Mouse (Mus musculus) midbrain, embryonic 13.5 days (tissue): ENCODE measurements at regions not wholly inside any gene's neighbourhood (a gene's known extent, or its start where the extent isn't known, plus 50 kb on each side); places are given as distances from the start of the nearest gene placed in this dataset.

ENCODE experiments used
- ATAC-seq: fragments of 200-750 bp; cut with Nextera tagmentation; 2 replicates; pipeline ENCODE4 v1.8.0; 2017; ENCODE audit warnings: mild to moderate bottlenecking, moderate TSS enrichment, moderate library complexity
- H3K27ac ChIP-seq: fragments of 300-500 bp; sonication (generic); 2 replicates; pipeline ENCODE4 v1.5.1; 2015; ENCODE audit warnings: inconsistent platforms, mild to moderate bottlenecking, moderate library complexity
- H3K27me3 ChIP-seq: fragments of 300-500 bp; sonication (generic); 2 replicates; pipeline ENCODE4 v1.6.1; 2015; ENCODE audit warnings: mild to moderate bottlenecking, inconsistent platforms
- H3K36me3 ChIP-seq: fragments of 300-500 bp; sonication (generic); 2 replicates; pipeline ENCODE4 v1.6.1; 2015; ENCODE audit warnings: mild to moderate bottlenecking, inconsistent platforms
- H3K4me1 ChIP-seq: fragments of 300-500 bp; sonication (generic); replicated peaks from 2 replicates; pipeline ENCODE4 v1.6.1; 2015; ENCODE audit warnings: inconsistent platforms
- H3K4me2 ChIP-seq: fragments of 300-500 bp; sonication (generic); replicated peaks from 2 replicates; pipeline ENCODE4 v1.6.1; 2015; ENCODE audit warnings: moderate library complexity, mild to moderate bottlenecking, inconsistent platforms
- H3K4me3 ChIP-seq: fragments of 300-500 bp; sonication (generic); replicated peaks from 2 replicates; pipeline ENCODE4 v1.5.1; 2015; ENCODE audit warnings: mild to moderate bottlenecking, inconsistent platforms
- H3K9ac ChIP-seq: fragments of 300-500 bp; sonication (generic); replicated peaks from 2 replicates; pipeline ENCODE4 v1.6.1; 2015; ENCODE audit warnings: mild to moderate bottlenecking, inconsistent platforms
- H3K9me3 ChIP-seq: fragments of 300-500 bp; sonication (generic); 2 replicates; pipeline ENCODE4 v1.6.1; 2016; ENCODE audit warnings: mild to moderate bottlenecking, inconsistent platforms
- WGBS: fragments of 180-500 bp; shearing (Covaris S2); methylation state at CpG from one replicate; pipeline ENCODE4 v1.1.7; 2015; 5-methylcytosine and 5-hydroxymethylcytosine counted together

GRCm38 (mm10) chr3:8751356-8751755 is 858.5 kb downstream of the Zfp704 start:
- H3K27ac ChIP-seq: no peak overlapping the region
- H3K36me3 ChIP-seq: no peaks in the 10 kb centered on the region
- no peak for ATAC-seq
- no peak overlapping the region for H3K9ac ChIP-seq
- peaks cover 6% of the 10 kb centered on the region for H3K4me1 ChIP-seq
- H3K4me2 ChIP-seq: no peak overlapping the region
- H3K9me3 ChIP-seq: no peaks in the 10 kb centered on the region
- 90% methylated on average over 10 of the region's 10 CpGs for WGBS
- H3K27me3 ChIP-seq: no peaks in the 10 kb centered on the region
- no peak overlapping the region for H3K4me3 ChIP-seq

- no peak for ATAC-seq
- H3K4me2 ChIP-seq: no peak overlapping the region
- 73% methylated on average over 4 of the region's 4 CpGs for WGBS
- H3K36me3 ChIP-seq: no peaks in the 10 kb centered on the region
- H3K9ac ChIP-seq: no peak overlapping the region
- H3K4me1 ChIP-seq: peaks cover 6% of the 10 kb centered on the region
- H3K9me3 ChIP-seq: no peaks in the 10 kb centered on the region
- no peak overlapping the region for H3K27ac ChIP-seq
- H3K4me3 ChIP-seq: no peak overlapping the region
- no peaks in the 10 kb centered on the region for H3K27me3 ChIP-seq
Observed at GRCm38 (mm10) chr3:8750858-8751257, 859.0 kb downstream of the Zfp704 start.

- Histone ChIP-seq H3K4me1 (peaks cover 6% of the 10 kb centered on the region), H3K4me3 (no peak overlapping the region), H3K27ac (no peak overlapping the region), H3K9ac (no peak overlapping the region), H3K36me3 (no peaks in the 10 kb centered on the region), H3K9me3 (no peaks in the 10 kb centered on the region), H3K4me2 (no peak overlapping the region), H3K27me3 (no peaks in the 10 kb centered on the region)
- ATAC-seq: no peak
- WGBS: 90% methylated on average over 11 of the region's 11 CpGs
Observed at GRCm38 (mm10) chr3:8750162-8750561, 859.7 kb downstream of the Zfp704 start.

GRCm38 (mm10) chr3:8747201-8747600 is 862.7 kb downstream of the Zfp704 start:
- H3K36me3 ChIP-seq: no peaks in the 10 kb centered on the region
- no peak for ATAC-seq
- WGBS: 96% methylated on average over 4 of the region's 4 CpGs
- H3K4me1 ChIP-seq: no peaks in the 10 kb centered on the region
- no peaks in the 10 kb centered on the region for H3K9me3 ChIP-seq
- H3K27me3 ChIP-seq: no peaks in the 10 kb centered on the region
- H3K4me2 ChIP-seq: no peak overlapping the region
- H3K9ac ChIP-seq: no peak overlapping the region
- H3K4me3 ChIP-seq: no peak overlapping the region
- no peak overlapping the region for H3K27ac ChIP-seq

GRCm38 (mm10) chr3:8746677-8747076 is 863.2 kb downstream of the Zfp704 start:
- H3K36me3 ChIP-seq: no peaks in the 10 kb centered on the region
- no peak overlapping the region for H3K4me3 ChIP-seq
- H3K9ac ChIP-seq: no peak overlapping the region
- no peak overlapping the region for H3K27ac ChIP-seq
- H3K4me1 ChIP-seq: no peaks in the 10 kb centered on the region
- no peak overlapping the region for H3K4me2 ChIP-seq
- no peaks in the 10 kb centered on the region for H3K9me3 ChIP-seq
- no peaks in the 10 kb centered on the region for H3K27me3 ChIP-seq
- WGBS: 99% methylated on average over 3 of the region's 3 CpGs
- ATAC-seq: no peak

- 83% methylated on average over 1 of the region's 1 CpGs for WGBS
- Histone ChIP-seq H3K27ac (no peak overlapping the region), H3K9me3 (no peaks in the 10 kb centered on the region), H3K27me3 (no peaks in the 10 kb centered on the region), H3K4me2 (no peak overlapping the region), H3K9ac (no peak overlapping the region), H3K36me3 (no peaks in the 10 kb centered on the region), H3K4me3 (no peak overlapping the region), H3K4me1 (no peaks in the 10 kb centered on the region)
- ATAC-seq: no peak
Observed at GRCm38 (mm10) chr3:8746037-8746436, 863.8 kb downstream of the Zfp704 start.

- Histone ChIP-seq H3K4me3 (no peak overlapping the region), H3K4me1 (no peaks in the 10 kb centered on the region), H3K36me3 (no peaks in the 10 kb centered on the region), H3K4me2 (no peak overlapping the region), H3K9me3 (no peaks in the 10 kb centered on the region), H3K27me3 (no peaks in the 10 kb centered on the region), H3K9ac (no peak overlapping the region), H3K27ac (no peak overlapping the region)
- ATAC-seq: no peak
- 79% methylated on average over 6 of the region's 6 CpGs for WGBS
Observed at GRCm38 (mm10) chr3:8744857-8745256, 865.0 kb downstream of the Zfp704 start.

- Histone ChIP-seq H3K9ac (no peak overlapping the region), H3K9me3 (no peaks in the 10 kb centered on the region), H3K36me3 (no peaks in the 10 kb centered on the region), H3K4me2 (no peak overlapping the region), H3K27me3 (no peaks in the 10 kb centered on the region), H3K27ac (no peak overlapping the region), H3K4me3 (no peak overlapping the region), H3K4me1 (no peaks in the 10 kb centered on the region)
- WGBS: 81% methylated on average over 7 of the region's 7 CpGs
- ATAC-seq: no peak
Observed at GRCm38 (mm10) chr3:8743650-8744049, 866.2 kb downstream of the Zfp704 start.

- WGBS: 93% methylated on average over 8 of the region's 8 CpGs
- no peaks in the 10 kb centered on the region for H3K36me3 ChIP-seq
- H3K9me3 ChIP-seq: no peaks in the 10 kb centered on the region
- H3K4me3 ChIP-seq: no peak overlapping the region
- no peak for ATAC-seq
- H3K4me1 ChIP-seq: peaks cover 3% of the 10 kb centered on the region
- no peak overlapping the region for H3K27ac ChIP-seq
- H3K4me2 ChIP-seq: no peak overlapping the region
- no peak overlapping the region for H3K9ac ChIP-seq
- no peaks in the 10 kb centered on the region for H3K27me3 ChIP-seq
Observed at GRCm38 (mm10) chr3:8741266-8742023, 868.4 kb downstream of the Zfp704 start.

GRCm38 (mm10) chr3:8740710-8741109 is 869.2 kb downstream of the Zfp704 start:
- Histone ChIP-seq H3K4me2 (no peak overlapping the region), H3K36me3 (no peaks in the 10 kb centered on the region), H3K27ac (no peak overlapping the region), H3K9ac (no peak overlapping the region), H3K9me3 (no peaks in the 10 kb centered on the region), H3K4me1 (peaks cover 9% of the 10 kb centered on the region), H3K27me3 (no peaks in the 10 kb centered on the region), H3K4me3 (no peak overlapping the region)
- whole genome bisulfite sequencing: 72% methylated on average over 5 of the region's 5 CpGs
- no peak for ATAC-seq

GRCm38 (mm10) chr3:8739299-8739698 is 870.6 kb downstream of the Zfp704 start:
- Histone ChIP-seq H3K27ac (no peak overlapping the region), H3K4me2 (no peak overlapping the region), H3K36me3 (no peaks in the 10 kb centered on the region), H3K27me3 (no peaks in the 10 kb centered on the region), H3K9ac (no peak overlapping the region), H3K4me3 (no peak overlapping the region), H3K9me3 (no peaks in the 10 kb centered on the region), H3K4me1 (peaks cover 9% of the 10 kb centered on the region)
- 93% methylated on average over 14 of the region's 14 CpGs for WGBS
- no peak for ATAC-seq

- H3K27me3 ChIP-seq: no peaks in the 10 kb centered on the region
- no peak overlapping the region for H3K4me2 ChIP-seq
- peaks cover 9% of the 10 kb centered on the region for H3K4me1 ChIP-seq
- no peaks in the 10 kb centered on the region for H3K9me3 ChIP-seq
- no peak overlapping the region for H3K9ac ChIP-seq
- no peak overlapping the region for H3K4me3 ChIP-seq
- WGBS: 42% methylated on average over 10 of the region's 10 CpGs
- no peaks in the 10 kb centered on the region for H3K36me3 ChIP-seq
- ATAC-seq: peak; percentile 84
- H3K27ac ChIP-seq: no peak overlapping the region
Observed at GRCm38 (mm10) chr3:8736239-8736953, 873.5 kb downstream of the Zfp704 start.
